Mouse (Mus musculus): ENCODE measurements around the gene Xpo6.

DNA sequence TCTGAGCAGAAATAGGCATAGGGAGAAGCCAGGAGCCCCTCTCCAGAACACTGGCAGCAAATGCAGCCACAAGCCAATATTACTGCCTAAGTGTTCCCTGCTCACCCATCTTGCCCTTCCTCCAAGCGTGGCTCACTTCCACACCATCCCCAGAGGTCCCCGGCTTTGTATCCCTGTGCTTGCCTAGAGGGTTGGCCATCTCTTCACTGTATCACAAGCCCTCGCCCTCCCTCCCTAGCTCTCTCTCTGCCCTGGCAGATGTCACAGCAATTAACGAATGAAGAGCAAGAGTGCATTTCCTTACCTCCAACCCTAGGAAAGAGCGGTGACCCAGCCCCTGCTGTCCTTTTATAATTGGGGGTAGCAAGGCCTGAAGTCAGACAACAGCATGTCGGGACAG lies 148.4 kb downstream of the Xpo6 start:
- TF ChIP-seq CTCF (IDR thresholded peaks at IDR 0.05; ENCODE audit: low read depth): no peak
- TF ChIP-seq EP300 (IDR thresholded peaks at IDR 0.05; ENCODE audit: low read depth): no peak
